In the genomic region with DNA sequence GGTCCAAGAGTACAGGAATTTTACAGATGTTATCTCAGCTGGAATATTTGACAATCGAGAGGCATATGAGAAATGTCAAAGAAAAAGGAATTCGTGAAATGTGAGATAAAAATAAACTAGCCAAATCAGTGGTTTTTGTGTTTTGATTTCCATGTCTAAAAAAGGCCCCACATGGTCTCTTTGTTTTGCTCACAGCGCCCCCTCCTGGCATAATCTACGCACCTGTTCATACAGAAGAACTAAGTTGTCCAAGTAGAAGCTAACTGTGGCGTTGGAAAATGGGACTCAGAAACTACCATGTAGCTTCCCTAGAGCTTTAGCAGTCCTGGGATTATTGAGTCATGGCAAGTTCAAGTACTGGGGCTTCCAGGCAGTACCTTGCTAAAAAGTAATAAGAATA, we compare ENCODE assay signal across 8 mouse cellular contexts.
DNase-seq lines count a peak whose midpoint lies in the region; TF ChIP-seq lines count a peak whose summit lies in the region.

No protein-coding gene starts in this region.

- TF ChIP-seq CTCF in left cerebral cortex, adult 2 months (IDR thresholded peaks at IDR 0.05) = peak; percentile 61

- peak; percentile 83 to 87 for DNase-seq in cerebellum, postnatal 10 days
- DNase-seq in cerebellum, adult 9-11 months = no peak
- peak; percentile 83 for DNase-seq in ES-CJ7 (ENCODE audit: low read depth, low spot score)
- DNase-seq in cerebellum, postnatal 36 days = peak; percentile 21 to 29
- peak; percentile 22 to 65 for DNase-seq in heart, adult 9 months (ENCODE audit: low spot score in 2 of 2)
- DNase-seq in left cerebral cortex, adult 2 months (ENCODE audit: extremely low spot score in 1 of 2, low spot score in 2 of 2) = peak; percentile 50 to 57
- peak; percentile 78 for DNase-seq in mesoderm, embryonic 11.5 days (ENCODE audit: low read depth, low spot score)
- DNase-seq in testis, postnatal 10 days (ENCODE audit: low spot score) = peak; percentile 93

- no peak overlapping the region for H3K27ac ChIP-seq in left cerebral cortex, adult 2 months

- intact Hi-C loops in left cerebral cortex, adult 2 months (cut with DNase I) = loop anchor here (2.0 to 5.0 kb wide), 3 partner anchors 92 to 435 kb away; a partner anchor contains a TSS

- no peak overlapping the region for H3K4me3 ChIP-seq in left cerebral cortex, adult 2 months
